Mouse (Mus musculus) thymus, adult 2 months (tissue): ENCODE measurements around the gene Fcrl6. TPM values are rescaled to one million over a fixed set of nuclear protein-coding genes. Genes with fewer than 3 reads are reported as not detected.

Experiments
- DNase-seq: peaks from one replicate; pipeline ENCODE4 v3.0.0; 2021
- H3K27ac ChIP-seq: fragments of 200-500 bp; 2 replicates; pipeline ENCODE4 v1.5.1; 2012; ENCODE audit warnings: low read length, control low read depth; ENCODE audit not compliant: control insufficient read depth, insufficient read depth
- H3K27me3 ChIP-seq: fragments of 200-500 bp; 2 replicates; pipeline ENCODE4 v1.6.1; 2012; ENCODE audit warnings: mild to moderate bottlenecking, low read length, moderate library complexity, mixed read lengths; ENCODE audit not compliant: control insufficient read depth, insufficient read depth
- H3K36me3 ChIP-seq: fragments of 200-500 bp; 2 replicates; pipeline ENCODE4 v1.6.1; 2012; ENCODE audit warnings: mild to moderate bottlenecking, low read length, moderate library complexity; ENCODE audit not compliant: control insufficient read depth, insufficient read depth
- H3K4me1 ChIP-seq: fragments of 200-500 bp; replicated peaks from 2 replicates; pipeline ENCODE4 v1.6.1; 2012; ENCODE audit warnings: low read length; ENCODE audit not compliant: control insufficient read depth, insufficient read depth
- H3K4me3 ChIP-seq: fragments of 200-500 bp; 2 replicates; pipeline ENCODE4 v1.5.1; 2012; ENCODE audit warnings: mild to moderate bottlenecking, low read length, control low read depth, moderate library complexity; ENCODE audit not compliant: control insufficient read depth, insufficient read depth
- CTCF ChIP-seq: fragments of 200-500 bp; IDR thresholded peaks from 2 replicates; pipeline ENCODE4 v1.5.1; 2012; ENCODE audit warnings: mild to moderate bottlenecking, control low read depth, low read length, moderate library complexity, borderline replicate concordance; ENCODE audit not compliant: control insufficient read depth, poor library complexity, insufficient read depth; ENCODE audit errors: extremely low read depth
- POLR2A ChIP-seq: fragments of 200-500 bp; IDR thresholded peaks from 2 replicates; pipeline ENCODE4 v1.6.1; 2012; ENCODE audit warnings: mild to moderate bottlenecking, low read length, control low read depth, moderate library complexity; ENCODE audit not compliant: control insufficient read depth, poor library complexity, insufficient read depth; ENCODE audit errors: extremely low read depth
- WGBS: fragments of 180-500 bp; shearing (Covaris S2); methylation state at CpG from one replicate; pipeline ENCODE4 v1.1.7; 2018; 5-methylcytosine and 5-hydroxymethylcytosine counted together
- polyA plus RNA-seq: library from polyadenylated mRNA; depleted of rRNA; stranded (reverse); fragments of >200 nt; gene quantifications from 2 replicates; pipeline ENCODE4 v1.2.3, GENCODE M21; 2012

Fcrl6 gene
- polyA plus RNA-seq, 1 experiment, result not detected

- WGBS, result 29% methylated on average over 5 of the region's 5 CpGs
- TF ChIP-seq POLR2A (no peak), CTCF (no peak)
- no peak overlapping the region for H3K4me3 ChIP-seq
- H3K36me3 ChIP-seq, result no peaks in the 10 kb centered on the region
- H3K27me3 ChIP-seq, result no peaks in the 10 kb centered on the region
- H3K4me1 ChIP-seq, result no peaks in the 10 kb centered on the region
- H3K27ac ChIP-seq, result no peak overlapping the region
- DNase-seq, result no peak
Measured at GRCm38 (mm10) chr1:172636266-172636665, 33.9 kb upstream of the Fcrl6 start.

DNA sequence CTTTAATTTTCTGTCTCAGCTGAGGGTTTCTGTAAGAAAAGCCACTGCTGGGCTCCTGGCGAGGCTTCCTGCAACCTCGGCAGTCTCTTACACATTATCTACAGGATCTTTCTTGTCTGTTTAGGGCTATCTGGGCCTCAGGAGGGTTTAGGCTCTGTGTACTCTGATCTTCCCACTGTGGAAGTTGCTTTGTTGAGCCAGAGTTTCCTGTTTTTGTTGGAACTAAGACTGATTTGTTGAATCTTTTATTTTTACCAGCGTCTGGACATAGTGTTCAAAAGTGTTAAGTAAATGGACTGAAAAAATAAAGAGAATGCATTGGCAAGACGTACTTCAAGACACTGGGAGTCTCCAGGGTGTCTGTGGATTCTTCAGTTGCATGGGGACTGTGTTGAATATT, 32.9 kb upstream of the Fcrl6 start:
- no peak for DNase-seq
- Histone ChIP-seq H3K4me3 (no peak overlapping the region), H3K27ac (no peak overlapping the region), H3K4me1 (no peaks in the 10 kb centered on the region), H3K36me3 (no peaks in the 10 kb centered on the region), H3K27me3 (no peaks in the 10 kb centered on the region)
- TF ChIP-seq POLR2A (no peak), CTCF (no peak)
- WGBS, result 43% methylated on average over 4 of the region's 4 CpGs

- Histone ChIP-seq H3K4me3 (no peak overlapping the region), H3K27me3 (no peaks in the 10 kb centered on the region), H3K36me3 (no peaks in the 10 kb centered on the region), H3K4me1 (no peaks in the 10 kb centered on the region), H3K27ac (no peak overlapping the region)
- DNase-seq, result no peak
- WGBS, result 98% methylated on average over 2 of the region's 2 CpGs
- TF ChIP-seq CTCF, result no peak
- TF ChIP-seq POLR2A, result no peak
Measured at GRCm38 (mm10) chr1:172634136-172634535, 31.8 kb upstream of the Fcrl6 start.

DNA sequence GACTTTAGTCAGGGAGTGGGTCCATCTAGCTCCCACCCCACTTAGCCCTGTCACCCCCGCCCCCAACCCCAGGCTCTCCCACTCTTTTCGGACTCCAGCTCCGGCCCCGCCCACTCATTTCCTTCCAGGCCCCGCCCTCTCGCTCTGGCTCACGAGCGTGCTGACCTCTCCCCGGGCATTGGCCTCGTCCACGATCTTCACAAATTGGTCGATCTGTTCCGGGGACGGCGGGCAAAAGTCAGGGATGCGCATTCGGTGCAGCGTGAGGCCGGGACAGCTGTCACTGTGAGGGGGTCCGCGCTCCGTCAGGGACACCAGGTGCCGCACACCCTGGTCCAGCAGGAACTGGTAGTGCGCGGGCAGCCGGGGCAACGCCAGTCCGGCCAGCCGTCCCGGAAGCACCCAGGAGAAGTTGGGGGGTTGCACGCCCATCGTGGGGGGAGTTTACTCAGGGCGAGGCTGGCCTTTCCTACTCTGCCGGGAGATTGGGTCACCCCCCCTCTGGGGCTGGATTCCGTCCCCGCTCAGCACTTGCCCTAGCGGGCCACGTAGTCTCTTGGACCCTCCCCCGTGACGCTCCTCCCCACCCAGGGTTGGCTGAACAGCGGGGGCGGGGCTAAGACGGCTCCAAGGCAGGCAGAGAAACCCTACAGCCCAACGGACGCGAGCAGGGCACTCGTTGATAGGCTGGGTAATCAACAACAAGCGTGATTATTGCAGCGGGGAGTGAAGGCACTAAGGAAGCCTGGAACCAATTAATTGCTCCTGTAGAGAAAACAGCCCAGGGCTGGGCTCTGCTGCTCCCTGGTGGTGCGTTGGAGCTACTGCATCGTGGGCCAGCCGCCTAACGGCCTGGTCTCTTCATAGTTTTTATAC, 30.3 kb upstream of the Fcrl6 start, which contains the start of gene Dusp23:
TSS of gene Dusp23 (minus strand) at position 512 of the 876 bp plus-strand sequence.
- Histone ChIP-seq H3K36me3 (no peaks in the 10 kb centered on the region), H3K4me1 (no peaks in the 10 kb centered on the region), H3K27me3 (no peaks in the 10 kb centered on the region), H3K27ac (no peak within 1 kb of the TSS), H3K4me3 (peak within 1 kb of the TSS; percentile 87)
- TF ChIP-seq POLR2A (peak; percentile 50; the same call in 1 of the 2 replicates), CTCF (peak; percentile 94)
- DNase-seq, result peak; percentile 93
- under 1% methylated on average over 53 of the region's 53 CpGs for WGBS

GRCm38 (mm10) chr1:172631721-172632120, 29.4 kb upstream of the Fcrl6 start:
- H3K4me1 ChIP-seq, result no peaks in the 10 kb centered on the region
- DNase-seq, result no peak
- H3K27ac ChIP-seq, result no peak overlapping the region
- H3K36me3 ChIP-seq, result no peaks in the 10 kb centered on the region
- WGBS, result 92% methylated on average over 5 of the region's 5 CpGs
- TF ChIP-seq POLR2A (no peak), CTCF (no peak)
- no peak overlapping the region for H3K4me3 ChIP-seq
- no peaks in the 10 kb centered on the region for H3K27me3 ChIP-seq

DNA sequence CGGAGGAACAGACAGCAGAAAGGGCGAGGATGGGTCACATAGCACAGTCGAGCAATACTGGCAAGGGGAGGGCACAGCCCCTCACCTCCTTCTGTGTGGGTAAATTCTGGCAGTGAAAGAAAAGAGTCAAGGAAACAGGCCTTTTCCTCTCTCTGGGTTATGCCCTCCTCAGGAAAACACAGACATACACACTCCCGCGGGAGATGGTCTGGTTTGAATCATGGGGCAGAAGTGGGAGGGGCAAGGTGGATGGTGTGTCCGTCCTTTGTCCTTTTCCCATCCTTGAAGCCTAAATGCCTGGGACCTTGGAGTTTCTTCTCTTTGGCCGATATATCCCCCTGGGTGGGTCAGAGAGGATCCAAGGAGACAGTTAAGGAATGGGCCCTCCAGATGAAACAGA, 27.5 kb upstream of the Fcrl6 start:
- Histone ChIP-seq H3K36me3 (no peaks in the 10 kb centered on the region), H3K27me3 (no peaks in the 10 kb centered on the region), H3K27ac (no peak overlapping the region), H3K4me1 (no peaks in the 10 kb centered on the region), H3K4me3 (no peak overlapping the region)
- 88% methylated on average over 7 of the region's 7 CpGs for WGBS
- no peak for TF ChIP-seq POLR2A
- TF ChIP-seq CTCF, result no peak
- no peak for DNase-seq

DNA sequence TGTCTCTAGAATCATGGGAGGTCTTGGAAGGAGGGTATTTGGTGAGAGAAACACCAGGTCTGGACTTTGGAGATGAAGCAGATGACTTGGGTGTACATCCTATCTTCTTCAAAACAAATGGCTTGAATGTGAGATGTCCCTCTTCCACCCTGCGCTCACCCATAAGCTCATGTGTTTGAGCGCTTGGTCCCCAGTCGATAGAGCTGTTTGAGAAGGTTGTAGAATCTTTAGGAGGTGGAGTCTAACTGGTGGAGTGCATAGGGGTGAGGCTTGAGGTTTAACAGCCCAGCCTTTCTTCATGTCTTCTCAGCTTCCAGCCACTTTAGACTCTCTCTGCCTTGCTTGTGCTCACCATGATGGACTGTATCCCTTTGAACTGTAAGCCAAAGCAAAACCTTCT, 24.0 kb upstream of the Fcrl6 start:
- no peak overlapping the region for H3K4me3 ChIP-seq
- DNase-seq, result no peak
- WGBS, result 95% methylated on average over 3 of the region's 3 CpGs
- no peaks in the 10 kb centered on the region for H3K36me3 ChIP-seq
- TF ChIP-seq POLR2A, result no peak
- no peak for TF ChIP-seq CTCF
- no peak overlapping the region for H3K27ac ChIP-seq
- no peaks in the 10 kb centered on the region for H3K4me1 ChIP-seq
- H3K27me3 ChIP-seq, result no peaks in the 10 kb centered on the region
